Mouse (Mus musculus) B cell, adult 62 days (primary cell): ENCODE measurements around the gene Nelfa. TPM values are rescaled to one million over a fixed set of nuclear protein-coding genes. Genes with fewer than 3 reads are reported as not detected.

Experiments used
- total RNA-seq: library from RNA; stranded (reverse); gene quantifications from 4 replicates; pipeline ENCODE4 v1.2.4, GENCODE M21; 2023

Gene Nelfa
- total RNA-seq = 27.4 to 30.9 TPM (median 29.9 TPM) in 4 replicates

DNA sequence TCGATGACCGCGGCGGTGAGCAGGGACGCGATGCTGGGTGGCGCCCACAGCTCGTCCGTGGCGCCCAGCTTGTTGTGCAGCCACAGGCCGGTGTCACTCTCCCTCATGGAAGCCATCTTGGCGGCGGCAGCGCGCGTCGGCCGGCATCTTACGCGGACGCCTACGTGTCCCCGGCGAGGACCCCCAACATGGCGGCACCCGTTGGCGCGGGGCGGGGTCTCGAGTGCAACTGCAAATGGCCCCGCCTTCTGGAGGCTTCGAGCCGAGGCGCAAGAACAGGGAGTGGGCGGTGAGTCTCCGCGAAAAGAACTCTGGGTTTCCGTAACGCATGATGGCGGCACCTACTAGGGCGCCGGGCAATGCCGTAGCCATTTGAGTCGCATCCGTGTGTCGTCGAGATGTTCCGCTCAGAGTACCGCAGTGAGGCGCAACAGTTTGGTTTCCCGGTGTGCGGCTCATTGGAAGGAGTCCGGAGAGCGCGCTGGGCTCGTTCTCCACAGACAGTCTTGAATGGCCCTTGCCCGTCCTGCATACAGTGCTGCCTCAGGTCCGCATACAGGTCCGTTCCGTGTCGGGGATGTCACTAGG lies at the start of gene Nelfa:
Gene Nelfa (minus strand): TSS at position 294 of the 588 bp plus-strand sequence.

DNA sequence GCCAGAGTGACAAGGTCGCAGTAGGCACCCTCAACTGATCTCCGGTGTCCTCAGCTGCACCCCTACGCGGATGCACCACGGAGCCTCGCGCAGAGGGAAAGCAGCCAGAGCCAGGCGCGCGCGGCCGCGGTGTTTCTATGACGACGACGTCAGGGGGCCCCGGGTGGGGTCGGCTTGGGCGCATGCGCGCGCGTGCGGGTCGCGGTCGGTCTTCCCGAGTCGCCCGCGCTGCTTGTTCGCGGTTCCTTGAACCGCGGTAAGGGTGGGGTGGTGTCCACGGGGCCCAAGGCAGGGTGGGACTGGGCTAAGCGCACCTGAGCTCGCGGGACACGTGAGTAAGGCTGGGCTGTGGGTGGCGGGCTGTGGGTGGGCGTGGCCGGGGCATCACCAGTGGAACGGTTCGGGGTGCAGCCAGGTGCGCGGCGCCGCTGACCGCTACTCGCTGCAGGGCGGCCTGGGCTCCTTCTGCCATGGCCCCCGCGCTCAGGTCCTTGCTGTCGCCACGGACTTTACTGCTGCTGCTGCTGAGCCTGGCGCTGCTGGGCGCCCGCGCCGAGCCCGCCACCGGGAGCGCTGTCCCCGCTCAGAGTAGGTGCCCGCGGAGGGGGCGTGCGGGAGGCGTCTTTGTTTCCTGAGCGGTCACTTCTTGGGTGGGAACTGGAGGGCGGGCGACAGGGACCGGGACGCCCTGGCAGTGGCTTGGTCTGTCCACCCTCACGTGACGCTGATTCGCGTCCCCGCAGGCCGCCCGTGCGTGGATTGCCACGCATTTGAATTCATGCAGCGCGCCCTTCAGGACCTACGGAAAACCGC lies 47.3 kb upstream of the Nelfa start, which contains the start of gene Gm1673:
Gene Gm1673 (plus strand): TSS at position 125 of the 813 bp plus-strand sequence.

Other genes with a start within 250 kb of the Nelfa start
- 0.23 to 0.30 TPM (median 0.25 TPM) in 3 of 4 replicates, not detected in the other for gene Fgfr3, start 214.7 kb downstream of the Nelfa start, total RNA-seq
- 67.5 to 83.8 TPM (median 74.9 TPM) in 4 replicates for gene Letm1, start 153.6 kb downstream of the Nelfa start, total RNA-seq
- gene Nsd2, start 115.7 kb downstream of the Nelfa start, total RNA-seq = 31.3 to 42.1 TPM (median 36.9 TPM) in 4 replicates
- gene Gm1673, start 47.0 kb upstream of the Nelfa start, total RNA-seq = not detected in 4 replicates
- gene Nat8l, start 59.6 kb upstream of the Nelfa start, total RNA-seq = 0.09 to 0.27 TPM (median 0.09 TPM) in 3 of 4 replicates, not detected in the other
- 0.77 to 5.8 TPM (median 1.6 TPM) in 4 replicates for gene Poln, start 233.0 kb upstream of the Nelfa start, total RNA-seq
- gene Haus3, start 233.1 kb upstream of the Nelfa start, total RNA-seq = 35.6 to 44.1 TPM (median 39.8 TPM) in 4 replicates